Mouse (Mus musculus) lung, adult 18-20 months (tissue): ENCODE data around the gene Mettl22.

ENCODE experiments used
- DNase-seq, 2 experiments: peaks; one replicate each; pipeline ENCODE4 v3.0.0; 2022; ENCODE audit warnings: mixed read lengths in 2 of 2

The Mettl22 gene

DNA sequence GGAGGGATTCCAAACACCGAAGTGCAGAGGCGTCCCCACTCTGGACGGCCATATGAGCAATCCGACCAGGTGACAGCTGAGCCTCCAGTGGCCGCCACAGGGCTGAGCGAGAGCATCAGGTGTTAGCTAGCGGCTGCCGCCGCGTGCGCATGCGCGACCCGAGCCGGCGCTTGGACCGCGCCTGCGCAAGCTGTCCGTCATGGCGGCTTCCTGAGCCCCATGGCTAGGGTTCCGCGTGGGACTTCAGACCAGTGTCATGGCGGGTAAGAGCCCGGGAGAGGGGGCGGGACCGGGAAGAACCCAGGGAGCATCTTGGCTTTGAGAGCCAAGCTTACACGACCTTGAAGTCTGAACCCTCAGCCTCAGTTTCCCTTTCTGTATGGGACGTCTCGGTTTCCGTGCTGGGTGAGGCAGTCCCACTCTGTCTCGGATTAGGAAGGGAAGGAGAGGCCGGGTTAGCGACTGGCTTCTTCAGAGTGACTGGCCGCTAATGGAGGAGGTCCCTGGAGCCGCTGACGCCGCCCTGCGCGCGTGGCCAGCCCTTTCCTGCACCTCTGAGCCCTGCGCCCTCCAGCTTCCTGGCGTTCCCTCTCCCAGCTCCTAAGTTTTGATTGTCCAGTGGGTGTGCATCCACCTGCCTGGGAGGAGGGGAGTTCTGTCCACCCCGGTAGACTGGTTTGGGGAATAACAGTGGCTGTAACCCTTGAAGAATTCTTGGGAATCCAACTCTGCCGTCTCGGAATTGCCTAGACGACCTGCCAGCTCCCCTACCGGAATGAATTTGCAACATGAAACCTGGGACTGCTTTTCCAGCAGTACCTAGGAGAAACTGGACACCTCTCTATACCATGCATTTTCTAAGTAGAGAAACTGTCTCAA is at the start of gene Mettl22:
TSS of gene Mettl22 (plus strand) at position 186 of the 879 bp plus-strand sequence.
- DNase-seq = peak; percentile 90 to 93

DNA sequence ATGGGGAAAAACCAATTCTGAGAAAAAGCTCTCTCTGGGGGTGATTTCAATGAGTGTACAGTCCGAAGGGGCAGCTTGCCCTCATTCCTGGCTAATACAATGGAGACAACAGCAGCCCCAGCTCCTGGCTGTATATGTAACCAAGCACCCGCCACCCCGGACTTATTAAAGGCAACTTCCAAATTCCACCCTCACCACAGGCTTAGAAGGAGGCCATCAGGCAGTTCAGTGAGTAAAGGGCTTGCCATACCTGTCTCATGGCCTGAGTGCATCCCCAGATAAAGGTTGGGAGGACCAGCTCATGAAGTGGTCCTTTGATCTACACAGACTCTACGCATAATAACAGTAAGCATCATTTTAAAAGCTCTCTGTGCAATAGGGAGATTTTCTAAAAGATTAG is 49.7 kb upstream of the Mettl22 start:
- no peak for DNase-seq

DNA sequence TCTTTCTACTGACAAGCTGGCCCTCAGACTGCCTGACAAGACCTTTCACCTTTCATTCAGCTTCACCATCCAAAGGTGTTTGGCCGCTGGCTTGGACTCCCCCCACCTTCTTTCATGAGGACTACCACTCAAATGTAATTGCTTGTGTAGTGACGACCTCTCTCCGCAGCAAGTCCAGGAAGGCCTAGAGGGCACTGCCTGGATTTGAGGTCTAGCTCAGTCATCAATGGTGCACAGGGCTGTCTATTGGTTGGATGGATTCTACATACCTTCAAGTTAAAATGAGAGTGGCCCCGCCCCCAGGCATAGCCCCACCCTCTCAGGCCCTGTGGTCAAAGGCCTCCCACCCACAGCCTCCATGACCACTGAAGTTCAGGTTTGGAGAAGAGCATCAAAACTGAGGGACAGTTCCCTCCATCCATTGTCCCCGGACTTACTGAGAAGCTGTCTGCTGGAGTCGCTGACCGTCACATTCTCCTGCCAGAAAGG is 46.9 kb upstream of the Mettl22 start:
- DNase-seq = no peak

DNA sequence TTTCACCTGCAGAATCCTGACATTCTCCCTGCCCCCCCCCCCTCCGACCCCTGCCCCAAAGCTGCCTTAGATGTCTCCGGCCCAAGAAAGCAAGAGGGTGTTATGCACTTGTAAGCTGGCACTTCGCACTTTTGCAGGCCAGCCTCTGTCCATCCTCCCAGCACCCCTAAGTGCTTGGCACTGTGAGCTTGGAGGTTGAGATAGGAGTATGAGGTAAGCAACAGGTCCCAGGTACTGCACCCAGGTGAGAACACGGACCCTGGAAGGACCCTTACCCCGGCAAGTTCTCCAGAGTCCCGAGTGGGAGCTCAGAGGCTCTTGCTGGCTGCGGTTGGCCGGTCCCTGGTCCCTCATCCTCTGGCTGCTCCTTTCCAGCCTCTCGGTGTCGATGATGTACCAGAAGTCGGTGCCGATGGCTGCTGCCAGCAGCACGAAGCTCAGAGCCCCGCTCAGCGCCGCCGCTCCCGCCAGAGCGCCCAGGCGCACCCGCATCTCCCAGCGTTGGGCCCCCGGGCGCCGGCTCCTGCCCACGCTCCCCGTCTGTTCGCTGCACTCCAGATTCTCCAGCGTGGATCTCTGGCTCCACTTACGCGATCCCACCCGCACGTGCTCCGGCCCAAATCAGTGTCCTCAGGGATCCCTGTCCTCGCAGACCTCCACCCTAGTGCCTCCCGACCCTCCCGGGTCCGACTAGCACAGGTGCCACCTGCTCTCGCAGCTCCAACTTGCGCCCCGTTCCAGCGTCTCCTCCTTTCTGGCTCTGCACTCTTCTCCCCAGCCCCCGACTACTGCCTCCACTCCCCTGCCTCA is 46.2 kb upstream of the Mettl22 start:
- no peak for DNase-seq

DNA sequence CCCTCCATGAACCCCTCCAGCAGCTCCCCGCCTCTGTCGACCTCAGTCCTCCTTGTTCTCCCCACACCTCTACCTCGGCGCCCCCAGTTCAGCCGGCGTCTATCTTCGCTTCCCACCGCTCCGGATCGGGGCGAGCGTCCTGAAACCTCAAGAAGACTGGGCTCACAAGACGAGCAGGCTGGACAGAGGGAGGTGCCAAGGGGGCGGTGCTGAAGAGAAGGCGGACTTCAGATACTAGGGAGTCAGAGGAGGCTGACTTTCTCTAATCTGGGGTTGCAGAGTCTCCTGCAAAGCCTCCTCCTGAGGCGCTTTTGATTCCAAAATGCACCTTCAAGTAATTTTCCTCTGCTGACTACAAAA is 45.6 kb upstream of the Mettl22 start, which contains the start of gene Tmem114:
TSS of gene Tmem114 (minus strand) at position 166 of the 360 bp plus-strand sequence.
- DNase-seq = peak; percentile 13

DNA sequence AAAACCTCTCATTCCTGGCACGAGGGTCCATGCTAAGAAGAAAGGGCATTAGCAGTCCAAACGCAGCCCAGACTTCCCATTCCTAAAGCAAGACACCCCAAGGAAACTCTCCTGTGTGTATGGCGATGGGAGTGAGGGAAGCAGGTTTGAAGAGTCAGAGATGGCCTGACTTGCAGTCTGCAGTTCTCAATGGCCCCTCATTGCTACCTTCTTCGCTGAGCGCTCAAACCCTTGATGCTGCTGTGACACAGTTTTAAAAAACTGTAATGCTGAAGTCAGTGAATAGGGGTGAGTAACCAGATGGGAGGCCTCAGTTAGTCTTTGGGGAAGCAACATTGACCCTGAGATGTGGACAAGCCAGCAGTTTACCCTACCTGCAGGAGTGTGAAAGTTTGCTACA is 44.9 kb upstream of the Mettl22 start:
- no peak for DNase-seq

DNA sequence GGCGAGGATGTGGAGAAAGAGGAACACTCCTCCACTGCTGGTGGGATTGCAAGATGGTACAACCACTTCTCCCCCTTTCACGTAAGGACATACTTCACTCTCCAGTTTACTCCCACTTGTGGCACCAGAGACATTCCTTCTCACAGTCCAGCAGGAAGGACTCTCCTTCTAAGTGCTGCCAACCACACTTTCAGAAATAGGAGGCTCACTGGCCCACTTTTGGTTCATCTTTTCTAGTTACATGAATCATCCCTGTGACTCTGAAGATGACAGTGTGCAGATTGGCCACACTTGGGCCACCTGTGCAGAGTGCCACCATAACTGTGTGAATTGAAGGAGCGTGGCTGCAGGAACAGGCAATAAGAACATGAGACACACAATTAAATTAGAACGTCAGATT is 41.1 kb upstream of the Mettl22 start:
- no peak for DNase-seq

DNA sequence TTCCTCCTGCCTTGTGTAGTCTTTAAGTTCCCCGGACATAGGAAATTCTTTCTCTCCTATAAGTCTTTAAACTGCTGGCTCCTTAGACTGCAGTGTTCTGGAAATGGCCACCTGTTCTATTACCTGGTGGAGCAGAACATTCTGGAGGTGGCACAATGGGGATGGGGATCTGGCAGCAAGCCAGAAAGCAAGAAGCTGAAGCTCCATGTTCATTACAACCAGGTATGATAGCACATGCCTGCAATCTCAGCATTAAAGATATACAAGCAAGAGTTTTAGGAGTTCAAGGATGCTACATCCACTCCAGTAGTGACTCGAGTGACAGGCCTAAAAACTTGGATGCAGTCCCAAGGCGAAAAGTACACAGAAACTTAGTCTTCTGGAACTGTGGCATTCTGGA is 38.0 kb upstream of the Mettl22 start:
- no peak for DNase-seq

DNA sequence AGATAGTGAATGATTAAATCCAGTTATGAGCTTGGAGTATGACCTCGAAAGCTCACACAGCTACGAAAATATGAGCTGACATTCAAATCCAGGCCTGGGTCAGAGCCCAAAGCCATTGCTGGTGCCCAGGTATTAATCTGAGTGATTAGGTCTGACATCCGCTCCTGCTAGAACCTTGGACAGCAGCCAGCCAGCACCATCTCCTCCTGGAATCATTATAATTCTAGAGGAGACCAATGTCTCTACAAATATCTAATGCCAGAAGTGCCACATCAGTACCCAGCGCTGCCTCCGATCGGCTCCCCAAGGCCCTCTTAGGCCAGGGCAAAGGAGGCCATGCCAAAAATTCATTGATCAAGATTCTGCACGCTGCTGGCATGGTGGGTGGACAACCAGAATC is 25.7 kb upstream of the Mettl22 start:
- DNase-seq = no peak

DNA sequence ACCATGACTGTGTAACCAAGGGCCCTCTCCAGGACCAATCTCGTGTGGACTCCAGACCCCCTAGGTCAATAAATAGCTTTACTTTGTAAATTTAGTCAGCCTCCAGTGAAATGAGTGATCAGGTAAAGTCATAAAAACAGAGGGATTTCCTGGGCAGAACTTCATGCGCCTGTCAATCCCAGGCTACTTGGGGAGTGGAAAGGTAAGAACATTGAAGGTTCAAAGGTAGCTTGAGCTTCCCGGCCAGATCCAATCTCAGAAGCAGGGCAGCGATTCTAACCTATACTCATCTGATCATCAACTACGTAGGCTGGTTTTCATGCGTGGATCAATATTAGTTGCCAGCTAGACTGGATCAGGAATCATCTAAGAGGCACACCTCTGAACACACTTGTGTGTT is 24.3 kb upstream of the Mettl22 start:
- no peak for DNase-seq

DNA sequence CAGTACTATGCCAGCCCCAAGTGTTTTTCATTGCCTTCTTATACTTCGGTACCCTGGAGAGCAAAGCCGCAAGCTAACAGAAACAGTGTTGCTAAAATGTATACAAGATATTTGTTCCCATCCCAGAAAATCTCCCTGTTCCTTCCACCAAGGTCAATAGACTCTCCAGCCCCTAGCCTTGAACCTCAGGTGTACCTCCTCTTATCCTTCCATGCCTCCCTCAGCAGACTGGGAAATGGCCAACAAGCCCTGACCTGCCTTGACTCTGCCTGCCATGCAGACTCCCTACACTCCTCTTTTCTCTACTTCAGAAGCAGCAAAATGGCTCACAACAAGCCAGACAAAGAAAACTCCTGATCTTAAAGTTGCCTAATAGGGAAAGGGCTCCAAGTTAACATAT is 17.3 kb upstream of the Mettl22 start:
- DNase-seq = no peak

DNA sequence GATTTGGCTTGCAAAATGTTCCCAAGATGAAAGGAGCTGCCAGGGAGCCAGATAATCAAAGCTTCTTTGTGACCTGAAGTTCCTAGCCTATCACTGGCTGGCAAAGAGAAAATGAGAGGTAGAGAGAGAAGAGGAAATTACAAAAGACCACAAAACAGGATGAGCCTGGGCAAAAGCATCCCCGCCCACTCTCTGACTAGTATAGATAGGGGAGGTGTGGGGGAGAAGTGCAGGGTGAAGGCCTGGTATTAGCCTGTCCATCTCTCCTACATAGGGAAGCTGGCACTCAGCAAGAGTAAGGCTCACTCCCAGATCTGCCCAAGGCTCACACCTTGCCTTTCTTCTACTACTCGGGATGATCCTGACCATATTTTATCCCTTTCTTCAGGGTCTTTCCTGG is 15.4 kb upstream of the Mettl22 start:
- no peak for DNase-seq

DNA sequence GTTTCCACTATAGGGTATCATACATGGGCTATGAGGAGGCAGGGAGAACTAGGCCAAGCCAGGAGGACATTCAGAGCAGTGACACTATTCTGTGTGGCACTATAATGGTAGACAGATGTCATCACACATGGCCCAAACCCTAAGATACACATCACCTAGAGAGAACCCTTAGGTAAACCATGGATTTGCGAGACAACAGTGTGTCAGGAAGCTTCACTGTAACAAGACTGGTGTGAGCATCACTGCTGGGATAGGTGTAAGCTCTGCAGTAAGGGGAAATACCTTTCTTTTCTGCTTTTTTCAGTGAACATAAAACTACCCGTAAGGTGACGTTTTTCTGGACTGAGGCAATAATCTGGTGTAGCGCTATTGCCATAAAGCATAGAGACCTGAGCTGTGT is 12.2 kb upstream of the Mettl22 start:
- no peak for DNase-seq

DNA sequence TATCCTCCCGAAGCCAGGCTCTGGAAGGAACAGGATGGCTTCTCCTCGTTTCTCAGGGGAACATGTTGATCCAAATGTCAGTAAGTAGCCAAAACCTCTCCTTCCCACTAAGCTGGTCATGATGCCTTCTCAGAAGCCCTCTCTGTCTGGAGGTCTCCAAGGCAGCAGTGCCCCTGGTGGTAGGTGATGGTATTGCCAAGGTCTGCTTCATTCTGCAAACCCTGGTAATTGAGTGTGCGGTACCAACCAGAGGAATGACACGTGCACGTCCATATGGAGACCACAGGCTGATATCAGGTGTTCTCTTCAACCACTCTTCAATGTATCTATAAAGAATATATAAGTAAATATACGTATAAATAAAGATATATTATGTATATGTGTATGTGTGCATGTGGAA is 11.5 kb upstream of the Mettl22 start:
- peak; percentile 20 to 36 for DNase-seq

DNA sequence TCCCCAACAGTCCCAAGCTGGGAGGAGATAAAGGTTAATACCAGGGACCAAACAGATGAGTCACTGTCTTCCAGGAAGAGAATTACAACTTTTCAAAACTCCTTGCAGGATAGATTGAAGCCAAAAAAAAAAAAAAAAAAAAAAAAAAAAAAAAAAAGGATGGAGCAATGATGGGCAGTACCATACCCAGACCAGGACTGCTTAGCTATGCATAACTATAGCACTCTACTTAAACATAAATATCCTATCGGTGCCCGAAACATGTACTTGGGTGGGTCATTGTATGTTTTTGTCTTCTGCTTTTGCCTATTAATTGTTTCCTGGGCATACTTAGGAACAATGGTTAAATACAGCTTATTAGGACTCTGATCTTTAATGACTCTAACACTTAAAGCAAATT is 456 bp upstream of the Mettl22 start:
- DNase-seq = no peak

DNA sequence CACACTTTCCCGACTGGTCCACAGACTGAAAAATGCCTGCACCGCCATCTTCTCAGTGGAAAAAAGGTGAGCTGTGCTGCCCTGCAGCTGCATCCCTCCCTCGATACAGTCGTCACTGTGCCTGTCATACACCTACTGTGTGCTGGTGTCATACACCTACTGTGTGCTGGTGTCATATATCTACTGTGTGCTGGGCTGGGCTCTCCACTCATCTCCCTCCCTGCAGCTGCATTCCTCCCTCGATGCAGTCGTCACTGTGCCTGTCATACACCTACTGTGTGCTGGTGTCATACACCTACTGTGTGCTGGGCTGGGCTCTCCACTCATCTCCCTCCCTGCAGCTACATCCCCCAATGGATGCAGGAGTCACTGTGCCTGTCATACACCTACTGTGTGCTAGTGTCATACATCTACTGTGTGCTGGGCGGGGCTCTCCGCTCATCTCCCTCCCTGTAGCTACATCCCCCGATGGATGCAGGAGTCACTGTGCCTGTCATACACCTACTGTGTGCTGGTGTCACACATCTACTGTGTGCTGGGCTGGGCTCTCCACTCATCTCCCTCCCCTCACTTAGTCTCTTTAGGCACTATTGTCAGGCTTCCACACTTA is 16.9 kb downstream of the Mettl22 start:
- no peak for DNase-seq

DNA sequence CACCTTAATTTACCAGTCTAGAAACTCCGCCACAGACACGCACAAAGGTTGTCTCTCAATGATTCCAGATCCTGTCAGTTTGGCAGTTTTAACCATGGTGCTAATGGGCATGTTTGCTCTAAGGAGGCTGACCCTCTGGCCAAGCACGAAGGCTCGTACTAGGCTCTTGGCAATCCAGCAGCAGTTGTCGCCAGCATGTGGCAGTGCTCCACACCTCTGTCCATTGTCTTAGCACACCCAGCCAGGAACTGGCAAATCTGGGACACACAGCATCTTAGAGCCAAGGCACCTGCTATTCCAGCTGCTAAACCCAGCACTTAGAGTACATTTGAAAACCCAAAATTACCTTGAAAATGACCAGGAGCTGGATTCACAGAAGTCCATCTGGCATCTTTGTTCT is 18.8 kb downstream of the Mettl22 start:
- DNase-seq = no peak

DNA sequence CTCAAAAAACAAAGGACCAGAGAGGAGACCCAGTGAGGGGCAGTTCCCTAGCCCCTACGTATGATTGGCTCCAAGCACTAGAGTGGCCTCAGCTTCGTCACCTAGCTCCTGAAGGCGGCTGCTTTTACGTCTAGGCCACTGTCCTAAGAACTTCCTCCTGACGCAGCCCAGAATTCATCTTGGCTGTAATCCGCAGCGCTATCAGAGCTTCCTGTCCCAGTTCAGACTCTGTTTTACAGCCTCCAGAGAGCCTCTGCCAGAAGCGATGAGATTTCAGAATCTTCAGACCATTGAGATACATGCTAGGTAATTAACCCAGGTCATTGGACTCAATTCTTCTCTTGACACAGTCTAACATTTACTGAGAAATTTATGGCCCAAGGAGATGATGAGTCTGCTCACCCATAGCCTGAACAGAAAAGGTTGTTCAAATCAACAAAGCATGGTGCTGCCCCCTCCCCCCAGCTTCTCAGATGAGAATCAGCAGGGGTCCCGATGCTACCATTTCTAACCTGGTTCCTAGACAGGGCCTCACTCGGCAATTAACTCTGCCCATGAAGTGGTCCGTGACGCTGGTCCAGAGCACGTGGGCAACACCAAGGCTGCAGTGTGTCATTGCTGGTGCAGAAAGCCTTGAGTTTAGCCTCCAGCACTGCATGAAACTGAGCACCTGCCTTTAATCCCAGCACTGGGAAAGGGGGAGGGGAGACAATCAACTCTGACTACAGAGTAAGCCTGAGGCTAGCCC is 21.3 kb downstream of the Mettl22 start:
- no peak for DNase-seq

DNA sequence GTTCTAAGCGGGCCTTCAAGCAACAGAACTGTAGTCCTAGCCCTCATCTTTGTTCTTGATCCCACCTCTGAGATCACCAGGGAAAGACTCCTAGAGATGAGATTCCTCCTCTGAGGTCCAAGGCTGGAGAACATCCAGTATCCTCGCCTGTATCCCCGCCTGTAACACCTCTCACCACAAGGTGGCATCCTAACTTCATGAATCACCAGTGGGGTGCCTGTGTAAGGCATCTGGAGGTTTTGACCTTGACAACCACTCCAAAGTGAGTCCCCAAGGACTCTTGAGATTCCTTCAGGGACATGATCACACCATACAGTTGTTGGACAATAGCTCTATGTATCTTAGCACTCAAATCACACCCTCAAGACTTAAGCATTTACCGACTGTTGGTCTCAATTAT is 23.7 kb downstream of the Mettl22 start:
- peak; percentile 32 to 66 for DNase-seq

DNA sequence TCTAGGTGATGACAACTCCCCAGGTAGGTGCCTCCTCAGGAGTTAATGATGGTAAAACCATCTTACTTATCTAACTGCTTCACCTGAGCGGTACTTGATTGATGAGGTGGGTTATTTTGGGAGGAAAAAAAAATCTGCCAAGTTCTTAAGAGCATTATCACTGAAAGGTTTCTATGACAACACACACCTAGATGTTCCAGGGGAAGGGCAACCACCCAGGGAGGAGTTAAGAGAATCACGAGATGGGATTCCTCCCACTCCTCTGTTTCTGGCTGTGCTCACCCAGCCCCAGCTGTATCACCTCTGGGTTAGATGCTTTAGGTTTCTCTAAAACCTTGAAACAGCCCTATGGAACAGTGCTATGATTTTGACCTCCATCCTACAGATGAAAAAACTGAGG is 26.4 kb downstream of the Mettl22 start:
- DNase-seq = no peak

DNA sequence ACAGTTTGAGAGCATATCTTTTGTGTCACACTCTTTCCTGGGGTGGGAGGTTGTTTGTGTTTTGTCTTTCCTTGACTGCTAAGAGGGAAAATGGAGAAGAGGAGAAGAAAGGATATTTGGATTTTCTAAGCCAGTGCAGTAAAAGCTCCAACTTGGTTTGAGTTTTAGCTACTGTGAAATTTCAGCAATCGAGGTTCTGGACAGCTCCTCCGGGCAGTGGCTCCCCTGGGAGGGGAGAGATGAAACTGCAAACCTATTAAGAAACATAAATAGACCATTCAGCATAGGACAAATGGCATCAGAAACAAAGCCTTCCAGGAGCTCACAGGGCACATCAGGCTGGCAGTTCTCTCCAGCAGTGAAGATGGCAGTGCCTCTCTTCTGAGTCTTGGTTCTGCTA is 33.7 kb downstream of the Mettl22 start:
- no peak for DNase-seq

DNA sequence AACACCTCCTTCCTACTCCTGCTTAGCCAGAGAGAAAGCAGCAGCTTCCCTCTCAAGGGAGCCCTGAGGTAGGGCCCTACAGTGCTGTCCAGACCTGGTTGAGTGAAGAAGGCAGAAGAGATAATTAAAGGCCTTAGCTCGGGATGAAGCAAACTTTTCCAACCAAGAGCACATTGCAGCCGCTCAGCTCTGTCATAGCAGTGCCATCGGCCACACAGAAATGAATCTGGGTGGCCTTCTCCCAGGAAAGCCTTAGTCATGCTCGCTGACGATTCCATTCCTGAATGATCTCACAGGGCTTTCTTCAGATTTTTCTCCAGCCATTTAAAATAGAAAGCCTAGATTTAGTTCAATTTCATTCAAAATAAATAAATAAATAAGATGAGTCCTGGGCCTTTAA is 39.3 kb downstream of the Mettl22 start:
- no peak for DNase-seq

DNA sequence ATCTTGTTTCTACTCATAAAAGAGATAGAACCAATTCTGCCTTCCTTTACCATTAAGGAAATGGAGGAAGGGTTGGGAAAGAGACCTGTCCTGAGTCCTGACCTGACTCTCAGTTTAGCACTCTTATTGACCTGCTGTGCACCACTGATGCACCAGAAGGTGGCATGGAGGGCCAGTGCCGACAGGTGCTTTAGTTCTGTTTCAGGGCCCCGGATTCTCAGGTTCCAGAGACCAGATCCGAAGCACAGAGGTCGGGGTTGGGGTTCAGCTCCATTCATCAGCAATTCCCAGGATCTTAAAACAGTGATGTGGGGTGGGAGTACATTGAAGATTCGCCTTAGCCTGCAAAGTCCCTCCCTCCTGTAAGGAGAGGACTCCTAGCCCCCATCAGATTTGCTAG is 42.2 kb downstream of the Mettl22 start:
- DNase-seq = no peak
